Mouse (Mus musculus): Measurements from ENCODE around the gene Sstr4. TPM values are rescaled to one million over a fixed set of nuclear protein-coding genes. Genes with fewer than 3 reads are reported as not detected.
A peak's percentile ranks its signal among the peaks of the same experiment; 100 is the strongest.

The Sstr4 gene
- polyA plus RNA-seq (2015; fragmentation: Nextera tagmentation; extraction: Ambion mirVana): 3.9 and 4.4 TPM in 2 replicates

GRCm38 (mm10) chr2:148395131-148396051, at the start of gene Sstr4:
Sstr4 (plus strand) TSS chr2:148395344.
- Histone ChIP-seq H3K9ac (peak within 1 kb of the TSS; percentile 57), H3K36me3 (no peaks in the 10 kb centered on the region), H3K27ac (replicated peaks) (no peak within 1 kb of the TSS), H3K4me3 (peak within 1 kb of the TSS; percentile 71), H3K4me1 (replicated peaks) (peaks cover 27% of the 10 kb centered on the region), H3K4me2 (peak within 1 kb of the TSS; percentile 99), H3K27me3 (peaks cover 10% of the 10 kb centered on the region; the same call in 1 of the 2 replicates), H3K9me3 (no peaks in the 10 kb centered on the region)
- ATAC-seq (ENCODE audit: low FRiP score, low read depth): peak; percentile 90
- WGBS: 4% methylated on average over 82 of the region's 83 CpGs

DNA sequence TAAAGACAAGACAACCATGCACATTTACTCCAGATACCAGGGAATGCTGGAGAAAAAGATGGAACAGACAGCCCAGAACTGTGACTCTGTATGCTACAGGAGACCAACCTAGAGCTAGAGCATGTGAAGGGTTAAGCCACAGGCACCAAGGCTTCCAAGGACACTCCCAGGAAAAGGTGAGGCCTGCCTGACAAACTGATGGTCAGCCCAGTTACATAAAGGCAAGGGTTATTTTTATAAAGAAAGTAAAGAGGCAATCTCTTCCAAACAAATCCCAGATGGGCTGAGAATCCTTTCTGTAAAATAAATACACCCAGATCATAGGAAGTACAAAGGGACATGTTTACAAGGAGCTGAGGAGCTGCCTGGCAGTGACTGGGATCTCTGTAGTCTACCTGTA, 49.8 kb upstream of the Sstr4 start:
- no peak for ATAC-seq (ENCODE audit: low FRiP score, low read depth)
- H3K4me2 ChIP-seq: no peak overlapping the region
- no peak overlapping the region for H3K9ac ChIP-seq
- no peaks in the 10 kb centered on the region for H3K36me3 ChIP-seq
- H3K9me3 ChIP-seq: no peaks in the 10 kb centered on the region
- no peaks in the 10 kb centered on the region for H3K4me1 ChIP-seq (replicated peaks)
- no peak overlapping the region for H3K4me3 ChIP-seq
- H3K27ac ChIP-seq (replicated peaks): no peak overlapping the region
- no peaks in the 10 kb centered on the region for H3K27me3 ChIP-seq

DNA sequence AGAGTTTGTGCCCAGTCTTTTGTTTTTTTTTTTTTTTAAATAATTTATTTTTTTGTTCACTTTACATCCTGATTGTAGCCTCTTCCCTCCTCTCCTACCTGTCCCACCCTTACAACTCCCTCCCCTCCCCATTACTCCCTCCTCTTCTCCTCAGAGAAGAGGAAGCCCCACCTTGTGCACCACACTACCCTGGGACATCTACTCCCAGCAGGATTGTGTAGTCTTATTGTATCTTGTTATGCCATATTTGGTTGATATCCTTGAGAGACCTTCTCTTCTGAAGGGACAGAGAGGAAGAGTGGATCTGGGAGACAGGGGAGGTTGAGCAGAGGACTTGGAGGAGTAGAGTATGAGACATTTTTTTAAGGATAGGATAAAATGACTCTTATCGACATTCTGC, 48.2 kb upstream of the Sstr4 start:
- Histone ChIP-seq H3K9me3 (no peaks in the 10 kb centered on the region), H3K27me3 (no peaks in the 10 kb centered on the region), H3K4me2 (no peak overlapping the region), H3K4me3 (no peak overlapping the region), H3K27ac (replicated peaks) (no peak overlapping the region), H3K9ac (no peak overlapping the region), H3K36me3 (no peaks in the 10 kb centered on the region), H3K4me1 (replicated peaks) (no peaks in the 10 kb centered on the region)
- no peak for ATAC-seq (ENCODE audit: low FRiP score, low read depth)
- WGBS: 95% methylated on average over 1 of the region's 1 CpGs

- no peak for ATAC-seq (ENCODE audit: low FRiP score, low read depth)
- Histone ChIP-seq H3K4me1 (replicated peaks) (no peaks in the 10 kb centered on the region), H3K4me3 (no peak overlapping the region), H3K36me3 (no peaks in the 10 kb centered on the region), H3K9me3 (no peaks in the 10 kb centered on the region), H3K27me3 (no peaks in the 10 kb centered on the region), H3K9ac (no peak overlapping the region), H3K4me2 (no peak overlapping the region), H3K27ac (replicated peaks) (no peak overlapping the region)
- WGBS: 77% methylated on average over 4 of the region's 4 CpGs
These were observed 45.4 kb upstream of the Sstr4 start for GRCm38 (mm10) chr2:148349509-148350307.

DNA sequence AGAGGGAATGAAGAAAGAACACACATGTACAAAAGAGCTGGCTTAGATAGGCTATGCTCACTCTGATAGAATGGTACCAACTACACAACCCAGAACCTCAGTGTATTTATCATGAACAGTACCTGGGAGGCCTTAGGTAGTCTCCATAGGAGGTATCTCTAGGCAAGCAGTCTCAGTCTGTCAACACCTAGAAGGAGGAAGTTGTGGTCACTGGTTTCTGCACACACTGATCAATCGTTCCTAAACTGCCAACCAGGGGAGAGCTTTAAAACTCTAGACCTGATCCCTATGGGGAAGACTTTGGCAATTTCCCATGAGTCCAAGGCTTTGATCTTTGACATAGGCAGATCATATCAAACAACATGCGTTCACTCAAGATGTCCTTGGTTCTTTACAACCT, 44.7 kb upstream of the Sstr4 start:
- Histone ChIP-seq H3K4me3 (no peak overlapping the region), H3K4me1 (replicated peaks) (no peaks in the 10 kb centered on the region), H3K9ac (no peak overlapping the region), H3K27ac (replicated peaks) (no peak overlapping the region), H3K27me3 (no peaks in the 10 kb centered on the region), H3K36me3 (no peaks in the 10 kb centered on the region), H3K4me2 (no peak overlapping the region), H3K9me3 (no peaks in the 10 kb centered on the region)
- 83% methylated on average over 2 of the region's 2 CpGs for WGBS
- no peak for ATAC-seq (ENCODE audit: low FRiP score, low read depth)

- no peak overlapping the region for H3K27ac ChIP-seq (replicated peaks)
- no peak overlapping the region for H3K4me3 ChIP-seq
- WGBS: 85% methylated on average over 1 of the region's 1 CpGs
- H3K27me3 ChIP-seq: no peaks in the 10 kb centered on the region
- no peaks in the 10 kb centered on the region for H3K4me1 ChIP-seq (replicated peaks)
- no peaks in the 10 kb centered on the region for H3K9me3 ChIP-seq
- no peak overlapping the region for H3K9ac ChIP-seq
- H3K4me2 ChIP-seq: no peak overlapping the region
- no peak for ATAC-seq (ENCODE audit: low FRiP score, low read depth)
- H3K36me3 ChIP-seq: no peaks in the 10 kb centered on the region
These were observed 42.5 kb upstream of the Sstr4 start for GRCm38 (mm10) chr2:148352655-148353054.

DNA sequence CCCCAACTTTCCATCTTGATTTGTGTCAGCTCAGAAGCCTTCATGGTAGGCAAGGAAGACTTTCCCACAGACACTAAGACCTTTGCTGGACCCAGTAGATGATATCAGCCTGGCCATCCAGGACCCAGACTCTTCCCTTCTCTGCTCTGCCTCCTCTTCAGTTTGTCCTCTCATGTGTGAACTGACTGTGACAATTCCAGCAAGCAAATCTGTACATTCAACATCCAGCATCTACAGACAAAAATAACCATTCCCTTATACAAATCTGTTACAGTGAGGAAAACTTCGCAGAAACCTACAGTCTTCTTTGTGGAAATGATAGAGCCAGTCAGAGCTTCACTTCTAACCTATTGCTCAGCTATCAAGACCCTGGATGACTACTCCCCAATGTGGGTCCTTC, 38.0 kb upstream of the Sstr4 start:
- Histone ChIP-seq H3K27ac (replicated peaks) (no peak overlapping the region), H3K9me3 (no peaks in the 10 kb centered on the region), H3K4me1 (replicated peaks) (no peaks in the 10 kb centered on the region), H3K27me3 (no peaks in the 10 kb centered on the region), H3K4me3 (no peak overlapping the region), H3K36me3 (no peaks in the 10 kb centered on the region), H3K9ac (no peak overlapping the region), H3K4me2 (no peak overlapping the region)
- ATAC-seq (ENCODE audit: low FRiP score, low read depth): no peak
- 82% methylated on average over 1 of the region's 1 CpGs for WGBS

DNA sequence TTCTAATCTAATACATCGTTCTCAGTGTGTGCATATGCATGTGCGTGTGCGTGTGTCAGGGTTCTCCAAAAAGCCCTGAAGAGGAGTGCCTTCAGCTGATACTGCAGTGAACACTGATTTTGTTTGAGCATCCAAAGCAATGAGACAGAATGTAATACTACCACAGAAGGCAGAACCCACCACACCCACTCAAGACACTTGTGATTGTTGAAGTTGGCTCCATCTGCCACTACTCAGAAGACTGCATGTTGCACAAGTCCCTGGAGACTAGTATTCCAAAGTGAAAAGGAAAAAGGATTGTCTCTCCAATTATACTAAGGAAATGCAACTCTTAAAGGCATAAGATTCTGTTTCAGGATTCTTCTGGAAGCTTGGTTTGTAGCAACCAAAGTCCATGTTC, 30.6 kb upstream of the Sstr4 start:
- Histone ChIP-seq H3K9ac (no peak overlapping the region), H3K4me3 (no peak overlapping the region), H3K4me1 (replicated peaks) (no peaks in the 10 kb centered on the region), H3K4me2 (no peak overlapping the region), H3K27ac (replicated peaks) (no peak overlapping the region), H3K27me3 (no peaks in the 10 kb centered on the region), H3K9me3 (no peaks in the 10 kb centered on the region), H3K36me3 (no peaks in the 10 kb centered on the region)
- WGBS: 92% methylated on average over 3 of the region's 3 CpGs
- no peak for ATAC-seq (ENCODE audit: low FRiP score, low read depth)

DNA sequence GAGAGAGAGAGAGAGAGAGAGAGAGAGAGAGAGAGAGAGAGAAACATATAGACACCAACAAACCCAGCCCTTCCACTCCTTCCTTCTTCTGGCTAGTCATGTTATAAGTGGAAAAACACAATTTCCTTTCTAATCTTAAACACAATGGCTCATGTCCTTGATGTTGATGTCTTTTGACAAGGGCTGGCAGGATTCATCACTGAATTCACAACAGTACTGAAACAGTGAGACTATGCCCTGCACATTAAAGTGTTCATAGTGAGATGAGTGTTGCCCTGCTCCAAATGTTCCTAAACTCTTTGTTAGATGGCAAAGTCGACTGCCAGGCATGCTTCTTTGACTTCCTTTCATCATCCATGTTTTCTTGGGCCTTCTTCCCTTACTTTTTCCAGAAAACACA, 29.9 kb upstream of the Sstr4 start:
- no peak overlapping the region for H3K4me2 ChIP-seq
- no peak overlapping the region for H3K27ac ChIP-seq (replicated peaks)
- no peak for ATAC-seq (ENCODE audit: low FRiP score, low read depth)
- no peaks in the 10 kb centered on the region for H3K36me3 ChIP-seq
- 42% methylated on average over 1 of the region's 1 CpGs for WGBS
- H3K27me3 ChIP-seq: no peaks in the 10 kb centered on the region
- H3K9me3 ChIP-seq: no peaks in the 10 kb centered on the region
- H3K4me3 ChIP-seq: no peak overlapping the region
- H3K9ac ChIP-seq: no peak overlapping the region
- no peaks in the 10 kb centered on the region for H3K4me1 ChIP-seq (replicated peaks)

DNA sequence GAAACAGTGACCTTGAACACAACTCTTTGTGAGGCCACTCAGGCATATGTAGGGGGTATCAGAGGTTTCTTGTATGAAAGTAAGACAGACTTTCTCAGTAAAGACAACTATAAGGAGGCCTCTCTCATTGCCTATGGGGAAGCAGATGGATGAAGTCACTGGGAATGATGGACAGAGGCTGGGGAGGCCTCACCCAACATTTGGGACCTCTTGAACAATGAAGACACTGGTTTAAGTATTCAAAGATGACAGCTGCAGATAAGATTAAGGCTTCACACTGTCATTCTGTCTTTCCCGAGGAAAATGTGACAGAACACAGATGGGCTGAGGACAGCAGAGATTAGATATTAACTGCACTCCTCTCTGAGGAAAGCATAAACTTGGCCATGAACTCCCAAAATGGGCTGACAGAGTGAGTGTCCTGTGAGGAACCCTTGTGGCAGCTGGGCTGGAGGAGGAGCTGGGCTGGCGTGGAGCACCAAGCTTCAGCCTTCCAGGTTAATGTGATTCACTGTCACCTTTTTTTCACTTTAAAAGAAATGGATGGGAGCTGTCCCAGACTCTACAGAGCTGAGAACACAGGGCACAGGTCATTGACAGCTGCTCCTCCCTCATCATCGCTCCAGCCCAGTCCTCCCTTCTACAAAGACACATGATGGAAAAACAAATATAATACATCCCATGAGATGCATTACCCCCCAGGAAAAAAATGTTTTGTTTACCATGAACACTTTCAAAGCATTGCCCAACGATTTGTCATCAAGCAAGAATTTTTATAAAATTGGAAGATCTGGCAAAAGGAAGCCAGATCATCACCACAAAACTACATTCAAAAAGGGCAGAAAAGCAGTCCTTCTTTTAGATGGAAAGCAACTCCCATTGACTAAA, 23.2 kb upstream of the Sstr4 start:
- Histone ChIP-seq H3K27me3 (no peaks in the 10 kb centered on the region), H3K9me3 (no peaks in the 10 kb centered on the region), H3K27ac (replicated peaks) (no peak overlapping the region), H3K4me3 (no peak overlapping the region), H3K9ac (no peak overlapping the region), H3K36me3 (no peaks in the 10 kb centered on the region), H3K4me1 (replicated peaks) (no peaks in the 10 kb centered on the region), H3K4me2 (no peak overlapping the region)
- 75% methylated on average over 4 of the region's 4 CpGs for WGBS
- no peak for ATAC-seq (ENCODE audit: low FRiP score, low read depth)

- no peaks in the 10 kb centered on the region for H3K9me3 ChIP-seq
- WGBS: 81% methylated on average over 2 of the region's 2 CpGs
- no peaks in the 10 kb centered on the region for H3K36me3 ChIP-seq
- H3K27me3 ChIP-seq: no peaks in the 10 kb centered on the region
- H3K4me2 ChIP-seq: no peak overlapping the region
- ATAC-seq (ENCODE audit: low FRiP score, low read depth): no peak
- H3K4me3 ChIP-seq: no peak overlapping the region
- no peak overlapping the region for H3K27ac ChIP-seq (replicated peaks)
- no peak overlapping the region for H3K9ac ChIP-seq
- no peaks in the 10 kb centered on the region for H3K4me1 ChIP-seq (replicated peaks)
These were observed 21.5 kb upstream of the Sstr4 start for GRCm38 (mm10) chr2:148373602-148374071.

Measured in hindbrain, embryonic 15.5 days (tissue).